Mouse (Mus musculus) heart, adult 2 months (tissue): ENCODE data around the gene Map2k5.

Experiments used
- CTCF ChIP-seq: fragments of 200-600 bp; IDR thresholded peaks from 2 replicates; pipeline ENCODE4 v1.8.1; 2022; ENCODE audit warnings: antibody characterized with exemption, mild to moderate bottlenecking, moderate library complexity
- POLR2A ChIP-seq: fragments of 200-500 bp; IDR thresholded peaks from 2 replicates; pipeline ENCODE4 v1.6.1; 2011; ENCODE audit warnings: mild to moderate bottlenecking, low read depth, low read length, control low read depth; ENCODE audit not compliant: insufficient read depth

DNA sequence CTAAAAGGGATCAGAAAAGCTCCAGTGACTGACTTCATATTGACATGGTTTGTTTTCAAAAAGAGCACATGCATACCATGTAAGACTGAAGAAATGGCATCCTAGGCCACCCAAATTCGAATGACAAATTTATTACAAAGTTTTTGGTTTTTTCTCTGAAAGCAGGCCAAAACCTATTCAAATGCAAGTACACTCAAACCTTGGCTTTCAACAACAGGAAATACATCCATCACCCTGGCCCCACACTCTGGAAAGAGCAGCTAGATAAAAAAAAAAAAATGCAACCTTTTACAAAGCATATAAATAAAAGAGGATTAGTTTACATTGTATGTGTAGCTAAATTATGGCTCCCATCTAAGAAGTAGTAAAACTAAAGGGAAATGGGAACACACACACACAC lies 114.5 kb downstream of the Map2k5 start:
- no peak for TF ChIP-seq CTCF
- TF ChIP-seq POLR2A: no peak
